Mouse (Mus musculus): ENCODE measurements around the gene Cyp2c23.

Gene Cyp2c23

DNA sequence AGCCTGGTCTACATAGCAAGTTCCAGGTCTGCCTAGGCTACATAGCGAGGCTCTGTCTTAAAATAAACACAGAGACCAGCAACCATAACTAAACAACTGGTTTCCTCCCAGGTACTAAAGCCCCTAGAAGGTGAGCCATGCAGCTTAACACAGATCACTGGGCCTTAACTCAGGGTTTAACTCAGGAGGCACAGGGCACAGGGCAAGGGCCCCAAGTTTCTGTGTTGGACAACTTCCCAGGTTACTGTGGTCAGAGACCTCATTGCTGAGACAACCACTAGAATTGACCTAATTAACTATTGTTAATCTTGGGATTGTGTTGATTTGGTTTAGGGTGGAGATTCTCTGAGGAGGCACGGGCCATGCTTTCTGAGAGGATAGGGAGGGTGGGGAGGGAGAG is 62.5 kb downstream of the Cyp2c23 start:
- no peak for DNase-seq

GRCm38 (mm10) chr19:43965496-43966085 is 63.4 kb downstream of the Cyp2c23 start:
- no peak for DNase-seq

- DNase-seq, result no peak
These were observed 66.2 kb downstream of the Cyp2c23 start for GRCm38 (mm10) chr19:43962795-43963194.

GRCm38 (mm10) chr19:43961185-43961584 is 67.8 kb downstream of the Cyp2c23 start:
- peak; percentile 38 for DNase-seq

DNA sequence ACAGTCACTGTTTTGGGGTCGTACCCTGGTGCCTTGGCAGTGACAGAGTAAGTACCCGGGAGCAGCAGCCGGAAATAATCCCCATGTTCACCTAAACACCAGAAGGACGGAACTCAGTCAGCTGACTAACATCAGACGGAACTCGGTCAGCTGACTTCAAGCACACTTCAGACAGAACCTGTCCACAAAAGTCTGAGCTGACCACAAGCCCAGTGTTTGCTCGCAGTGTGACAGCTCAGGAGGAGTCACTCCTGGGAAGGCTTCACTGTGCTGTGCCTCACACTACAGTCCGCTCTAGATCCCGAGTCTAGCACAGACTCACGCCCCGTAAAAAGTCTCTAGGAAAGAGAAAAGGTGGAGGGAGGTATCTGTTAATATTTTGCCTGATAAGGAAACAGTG is 69.0 kb downstream of the Cyp2c23 start:
- DNase-seq, result no peak

DNA sequence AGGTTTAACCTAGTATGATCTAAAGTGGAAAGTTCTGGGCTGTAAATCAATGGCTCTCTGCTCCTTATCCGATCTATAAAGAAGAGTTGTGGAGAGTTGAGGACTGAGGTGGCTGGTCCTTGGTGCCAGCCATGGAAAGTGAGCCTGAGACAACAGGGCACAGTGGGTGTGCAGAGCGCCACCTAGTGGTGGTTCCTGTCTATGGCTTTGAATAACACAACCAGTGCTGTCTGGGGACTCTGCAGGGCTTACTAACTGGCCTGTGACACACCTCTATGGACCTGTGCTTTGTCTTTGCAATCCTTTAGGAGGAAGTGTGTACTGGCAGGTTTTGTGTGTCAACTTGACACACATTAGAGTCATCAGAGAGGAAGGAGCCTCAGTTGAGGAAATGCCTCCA is 69.8 kb downstream of the Cyp2c23 start:
- DNase-seq, result peak; percentile 84 to 87

DNA sequence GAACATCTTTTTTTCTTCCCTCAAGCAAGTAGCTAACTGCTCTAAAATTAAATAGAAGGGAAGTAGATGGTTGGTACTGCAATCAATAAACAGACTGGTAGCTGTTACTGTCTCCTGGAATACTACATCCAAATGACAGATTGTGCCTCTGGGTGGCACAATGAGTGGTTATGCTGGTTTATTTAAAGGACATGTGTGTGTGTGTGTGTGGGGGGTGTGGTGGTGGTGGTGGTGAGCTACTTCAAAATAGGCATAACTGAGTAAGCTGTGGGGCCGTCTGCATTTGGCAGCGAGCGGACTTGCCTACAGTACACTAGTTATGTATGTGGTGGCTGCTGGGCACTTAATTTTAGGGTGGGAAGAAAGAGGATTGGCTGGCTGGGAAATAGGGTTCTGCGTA is 71.1 kb downstream of the Cyp2c23 start:
- DNase-seq, result no peak

GRCm38 (mm10) chr19:43957402-43957801 is 71.6 kb downstream of the Cyp2c23 start:
- no peak for DNase-seq

- no peak for DNase-seq
These were observed 73.7 kb downstream of the Cyp2c23 start for GRCm38 (mm10) chr19:43955266-43955665.

Data from kidney, postnatal 4 days (tissue).